Mouse (Mus musculus): Measurements from ENCODE around the gene Vmn1r118.
"Not testable (repeated sequence)": the region's sequence is repeated elsewhere in the genome, so short reads cannot be mapped to it uniquely, and the experiment has no call there.

Vmn1r118 gene

DNA sequence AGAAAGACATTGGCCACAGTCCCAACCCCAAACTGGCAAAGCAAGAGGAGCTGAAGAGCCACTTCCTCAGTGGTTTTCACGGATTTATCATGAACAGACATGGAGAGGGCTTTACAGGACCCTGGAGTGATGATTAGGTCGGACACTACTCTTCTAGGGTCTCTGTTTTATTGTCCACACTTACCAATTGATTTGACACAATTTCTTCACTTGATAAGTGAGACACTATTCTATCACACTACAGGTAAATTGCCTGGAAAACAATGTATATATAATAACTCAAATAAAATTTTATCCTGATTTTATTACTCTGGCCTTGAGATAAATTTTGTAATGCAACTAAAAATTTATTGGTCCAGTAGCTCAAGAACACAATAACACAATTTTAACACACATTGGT is at the start of gene Vmn1r118:
Gene Vmn1r118 (minus strand): TSS at position 101 of the 400 bp plus-strand sequence.
- not testable (repeated sequence) for DNase-seq (ENCODE audit: inconsistent ontology term)

DNA sequence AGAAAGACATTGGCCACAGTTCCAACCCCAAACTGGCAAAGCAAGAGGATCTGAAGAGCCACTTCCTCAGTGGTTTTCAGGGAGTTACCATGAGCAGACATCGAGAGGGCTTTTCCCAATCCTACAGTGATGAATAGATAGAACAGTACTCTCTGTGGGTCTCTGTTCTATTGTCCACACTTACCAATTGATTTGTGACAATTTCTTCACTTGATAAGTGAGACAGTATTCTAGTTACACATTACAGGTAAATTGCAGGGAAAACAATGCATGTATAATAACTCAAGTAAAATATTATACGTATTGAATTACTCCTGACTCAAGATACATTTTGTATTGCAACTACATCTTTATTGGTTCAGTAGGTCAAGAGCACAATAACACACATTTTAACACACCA is 28.1 kb downstream of the Vmn1r118 start, which contains the start of gene Vmn1r117:
Gene Vmn1r117 (minus strand): TSS at position 101 of the 400 bp plus-strand sequence.
- DNase-seq (ENCODE audit: inconsistent ontology term) = not testable (repeated sequence)

DNA sequence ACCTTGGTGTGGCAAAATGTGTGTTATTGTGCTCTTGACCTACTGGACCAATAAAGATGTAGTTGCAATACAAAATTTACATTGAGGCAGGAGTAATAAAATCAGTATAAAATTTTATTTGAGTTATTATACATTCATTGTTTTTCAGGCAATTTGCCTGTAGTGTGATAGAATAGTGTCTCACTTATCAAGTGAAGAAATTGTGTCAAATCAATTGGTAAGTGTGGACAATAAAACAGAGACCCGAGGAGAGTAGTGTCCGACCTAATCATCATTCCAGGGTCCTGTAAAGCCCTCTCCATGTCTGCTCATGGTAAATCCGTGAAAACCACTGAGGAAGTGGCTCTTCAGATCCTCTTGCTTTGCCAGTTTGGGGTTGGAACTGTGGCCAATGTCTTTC is 40.2 kb downstream of the Vmn1r118 start, which contains the start of gene Vmn1r116:
Gene Vmn1r116 (plus strand): TSS at position 301 of the 400 bp plus-strand sequence.
- not testable (repeated sequence) for DNase-seq (ENCODE audit: inconsistent ontology term)
